Mouse (Mus musculus): ENCODE measurements around the gene Ccdc27.

- TF ChIP-seq GATA1 (IDR thresholded peaks at IDR 0.05; ENCODE audit: low read length) (no peak), TAL1 (IDR thresholded peaks at IDR 0.05; ENCODE audit: low read length) (no peak)
These were observed 8.9 kb upstream of the Ccdc27 start for GRCm38 (mm10) chr4:154051401-154051800.
